Mouse (Mus musculus): ENCODE data around the gene Tnfsfm13. TPM values are rescaled to one million over a fixed set of nuclear protein-coding genes. Genes with fewer than 3 reads are reported as not detected.
A peak's percentile ranks its signal among the peaks of the same experiment; 100 is the strongest.

The Tnfsfm13 gene
- polyA plus RNA-seq, 1 experiment from 2014 or later, result 1.1 TPM

DNA sequence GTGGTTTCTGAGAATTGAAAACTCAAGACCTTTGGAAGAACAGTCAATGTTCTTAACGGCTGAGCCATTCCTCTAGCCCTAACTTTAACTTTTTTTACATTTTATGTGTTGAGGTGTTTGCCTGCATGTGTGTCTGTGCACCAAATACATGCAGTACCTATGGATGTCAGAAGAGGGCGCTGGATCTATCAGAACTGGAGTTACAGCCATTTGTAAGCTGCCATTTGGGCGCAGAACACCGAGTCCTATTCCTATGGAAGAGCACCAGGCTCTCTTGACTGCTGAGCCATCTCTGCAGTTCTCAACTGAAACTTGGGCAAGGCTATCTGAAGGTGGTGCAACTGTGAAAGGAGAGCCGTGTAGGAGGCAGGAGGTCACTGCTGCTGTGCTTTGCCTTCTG is 2.7 kb upstream of the Tnfsfm13 start:
- Histone ChIP-seq H3K27ac (ENCODE audit: low read depth, low read length) (no peak overlapping the region), H3K9ac (ENCODE audit: low read depth, low read length) (no peak overlapping the region), H3K4me1 (replicated peaks; ENCODE audit: control insufficient read depth, insufficient read depth, low read length) (peaks cover 7% of the 10 kb centered on the region), H3K36me3 (ENCODE audit: control insufficient read depth, insufficient read depth, low read length) (no peaks in the 10 kb centered on the region), H3K27me3 (ENCODE audit: control insufficient read depth, insufficient read depth, low read length) (no peaks in the 10 kb centered on the region), H3K9me3 (ENCODE audit: control insufficient read depth, low read length) (no peaks in the 10 kb centered on the region), H3K4me2 (replicated peaks; ENCODE audit: low read depth, low read length) (no peak overlapping the region), H3K4me3 (ENCODE audit: low read depth, low read length) (no peak overlapping the region)
- ATAC-seq (ENCODE audit: low FRiP score) (no peak), DNase-seq (ENCODE audit: low spot score) (no peak)
- 78% methylated on average over 5 of the region's 5 CpGs for WGBS

DNA sequence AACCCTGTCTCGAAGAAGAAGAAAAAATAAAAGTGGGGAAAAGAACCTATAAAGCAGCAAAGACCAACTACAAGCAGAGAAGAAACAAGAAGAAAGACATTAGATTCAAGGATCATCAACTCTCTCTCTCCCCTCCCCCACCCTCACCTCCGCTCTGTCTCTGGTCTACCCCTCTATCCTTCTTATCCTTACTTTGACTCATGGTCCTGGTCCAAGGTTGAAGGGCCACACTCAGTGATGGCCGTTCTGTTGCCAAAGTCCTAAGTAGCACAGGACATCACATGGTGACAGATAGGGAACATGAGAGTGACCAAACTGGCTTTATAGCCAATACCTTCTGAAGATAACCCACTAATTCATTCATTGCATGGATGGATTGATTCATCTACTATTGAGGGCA is 1.5 kb upstream of the Tnfsfm13 start:
- no peak overlapping the region for H3K4me3 ChIP-seq (ENCODE audit: low read depth, low read length)
- 96% methylated on average over 3 of the region's 3 CpGs for WGBS
- H3K9me3 ChIP-seq (ENCODE audit: control insufficient read depth, low read length), result no peaks in the 10 kb centered on the region
- no peak overlapping the region for H3K9ac ChIP-seq (ENCODE audit: low read depth, low read length)
- no peaks in the 10 kb centered on the region for H3K36me3 ChIP-seq (ENCODE audit: control insufficient read depth, insufficient read depth, low read length)
- no peaks in the 10 kb centered on the region for H3K27me3 ChIP-seq (ENCODE audit: control insufficient read depth, insufficient read depth, low read length)
- no peak overlapping the region for H3K4me2 ChIP-seq (replicated peaks; ENCODE audit: low read depth, low read length)
- H3K4me1 ChIP-seq (replicated peaks; ENCODE audit: control insufficient read depth, insufficient read depth, low read length), result peaks cover 7% of the 10 kb centered on the region
- ATAC-seq (ENCODE audit: low FRiP score), result no peak
- H3K27ac ChIP-seq (ENCODE audit: low read depth, low read length), result no peak overlapping the region
- no peak for DNase-seq (ENCODE audit: low spot score)

DNA sequence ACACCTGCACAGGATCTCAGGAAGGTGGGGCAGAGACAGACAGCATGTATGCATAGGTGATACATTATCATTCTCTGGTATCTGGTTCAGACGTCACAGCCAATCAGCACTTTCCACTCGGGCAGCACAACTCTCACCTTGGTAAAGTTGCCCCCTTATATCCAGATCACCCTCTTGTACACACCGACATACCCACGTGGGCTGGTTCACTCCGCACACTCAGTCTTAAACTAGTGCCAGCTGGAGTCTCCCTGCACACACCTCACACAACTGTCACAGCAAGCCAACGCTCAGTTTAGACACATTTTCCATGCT is 895 bp downstream of the Tnfsfm13 start:
- Histone ChIP-seq H3K9me3 (ENCODE audit: control insufficient read depth, low read length) (no peaks in the 10 kb centered on the region), H3K27ac (ENCODE audit: low read depth, low read length) (no peak overlapping the region), H3K36me3 (ENCODE audit: control insufficient read depth, insufficient read depth, low read length) (no peaks in the 10 kb centered on the region), H3K27me3 (ENCODE audit: control insufficient read depth, insufficient read depth, low read length) (no peaks in the 10 kb centered on the region), H3K9ac (ENCODE audit: low read depth, low read length) (peak overlapping the region; percentile 79; the same call in 1 of the 2 replicates), H3K4me3 (ENCODE audit: low read depth, low read length) (peak overlapping the region; percentile 39; the same call in 1 of the 2 replicates), H3K4me1 (replicated peaks; ENCODE audit: control insufficient read depth, insufficient read depth, low read length) (peaks cover 7% of the 10 kb centered on the region), H3K4me2 (replicated peaks; ENCODE audit: low read depth, low read length) (peak overlapping the region; percentile 93)
- 25% methylated on average over 6 of the region's 6 CpGs for WGBS
- DNase-seq (ENCODE audit: low spot score), result no peak
- ATAC-seq (ENCODE audit: low FRiP score), result no peak

DNA sequence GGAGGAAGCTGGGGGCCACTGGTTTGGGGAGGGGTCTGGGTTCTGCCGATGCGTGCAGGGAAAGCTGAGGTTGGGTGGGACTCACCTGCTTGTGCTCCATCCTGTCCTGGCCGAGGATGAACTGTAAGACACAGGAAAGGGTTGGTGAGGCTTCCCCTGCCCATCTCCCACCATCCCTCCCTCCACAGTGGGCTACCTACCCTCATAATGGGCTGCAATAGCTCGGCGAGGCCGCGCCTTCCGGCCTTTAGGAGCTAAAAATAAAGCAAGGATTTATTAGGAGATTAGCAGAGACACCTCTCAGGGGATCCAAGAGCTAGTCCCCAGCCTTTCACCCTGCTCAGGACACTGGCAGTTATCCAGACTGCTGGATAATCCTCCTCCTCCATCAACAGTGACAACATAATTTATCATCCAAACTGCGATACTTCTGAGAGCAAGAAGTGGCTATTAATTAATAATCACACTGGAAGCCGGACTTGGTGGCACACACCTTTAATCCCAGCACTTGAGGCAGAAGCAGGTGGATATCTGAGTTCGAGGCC is 2.4 kb downstream of the Tnfsfm13 start:
- DNase-seq (ENCODE audit: low spot score) (no peak), ATAC-seq (ENCODE audit: low FRiP score) (no peak)
- no peak overlapping the region for H3K4me2 ChIP-seq (replicated peaks; ENCODE audit: low read depth, low read length)
- 0 out of 2 replicates have a peak overlapping the region, but pooled peaks have one; percentile 11 for H3K9ac ChIP-seq (ENCODE audit: low read depth, low read length)
- H3K27ac ChIP-seq (ENCODE audit: low read depth, low read length), result no peak overlapping the region
- no peaks in the 10 kb centered on the region for H3K27me3 ChIP-seq (ENCODE audit: control insufficient read depth, insufficient read depth, low read length)
- WGBS, result 74% methylated on average over 11 of the region's 11 CpGs
- H3K4me3 ChIP-seq (ENCODE audit: low read depth, low read length), result no peak overlapping the region
- H3K36me3 ChIP-seq (ENCODE audit: control insufficient read depth, insufficient read depth, low read length), result no peaks in the 10 kb centered on the region
- peaks cover 7% of the 10 kb centered on the region for H3K4me1 ChIP-seq (replicated peaks; ENCODE audit: control insufficient read depth, insufficient read depth, low read length)
- no peaks in the 10 kb centered on the region for H3K9me3 ChIP-seq (ENCODE audit: control insufficient read depth, low read length)

DNA sequence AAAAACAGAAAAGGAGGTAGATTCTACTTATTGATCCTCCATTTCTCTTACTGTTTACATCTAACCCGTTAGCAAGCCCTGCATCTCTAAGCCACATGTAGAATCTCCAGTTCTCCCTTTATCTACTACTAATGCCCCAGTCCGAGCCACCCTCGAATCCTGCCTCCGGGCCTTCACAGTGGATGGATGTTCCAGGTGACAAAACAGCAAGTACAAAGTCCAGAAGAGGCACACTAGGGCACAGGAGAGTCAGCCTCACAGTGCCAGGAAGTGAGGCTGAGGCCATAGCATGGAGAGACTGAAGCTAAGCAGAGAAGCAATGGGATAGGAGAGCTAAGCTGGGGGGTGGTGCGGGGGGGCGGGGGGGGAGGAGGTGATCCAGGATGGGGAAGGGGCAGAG is 3.0 kb downstream of the Tnfsfm13 start:
- ATAC-seq (ENCODE audit: low FRiP score) (no peak), DNase-seq (ENCODE audit: low spot score) (no peak)
- WGBS, result 80% methylated on average over 6 of the region's 6 CpGs
- H3K4me3 ChIP-seq (ENCODE audit: low read depth, low read length), result no peak overlapping the region
- no peak overlapping the region for H3K27ac ChIP-seq (ENCODE audit: low read depth, low read length)
- no peak overlapping the region for H3K9ac ChIP-seq (ENCODE audit: low read depth, low read length)
- peaks cover 7% of the 10 kb centered on the region for H3K4me1 ChIP-seq (replicated peaks; ENCODE audit: control insufficient read depth, insufficient read depth, low read length)
- H3K4me2 ChIP-seq (replicated peaks; ENCODE audit: low read depth, low read length), result no peak overlapping the region
- H3K27me3 ChIP-seq (ENCODE audit: control insufficient read depth, insufficient read depth, low read length), result no peaks in the 10 kb centered on the region
- no peaks in the 10 kb centered on the region for H3K36me3 ChIP-seq (ENCODE audit: control insufficient read depth, insufficient read depth, low read length)
- H3K9me3 ChIP-seq (ENCODE audit: control insufficient read depth, low read length), result no peaks in the 10 kb centered on the region

DNA sequence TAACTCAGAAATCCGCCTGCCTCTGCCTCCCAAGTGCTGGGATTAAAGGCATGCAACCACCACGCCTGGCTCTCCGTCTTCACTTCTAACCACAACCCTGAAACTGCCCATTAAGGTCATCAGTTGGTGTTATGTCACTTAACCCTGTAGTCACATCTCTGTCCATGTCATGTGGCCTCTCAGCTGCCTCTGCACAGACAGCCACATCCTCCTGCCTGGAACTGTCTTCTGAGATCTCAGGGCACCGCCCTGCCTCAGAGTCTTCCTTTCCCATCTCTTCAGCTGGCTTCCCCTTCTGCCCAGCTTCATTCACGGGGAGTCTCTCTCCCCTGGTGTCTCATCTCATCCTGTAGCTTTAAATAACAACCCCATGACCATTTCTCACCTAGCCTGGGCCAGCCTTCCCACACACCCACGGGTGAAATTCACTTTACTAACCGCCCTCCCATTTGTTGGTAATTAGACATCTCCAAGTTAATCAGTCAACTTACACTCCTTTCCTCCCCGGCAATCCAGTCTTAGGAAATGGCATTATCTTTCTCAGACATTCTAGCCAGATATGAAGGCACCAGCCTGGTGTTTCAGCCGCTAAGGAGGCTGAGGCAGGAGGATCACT is 3.6 kb downstream of the Tnfsfm13 start:
- ATAC-seq (ENCODE audit: low FRiP score) (no peak), DNase-seq (ENCODE audit: low spot score) (no peak)
- Histone ChIP-seq H3K9me3 (ENCODE audit: control insufficient read depth, low read length) (no peaks in the 10 kb centered on the region), H3K4me2 (replicated peaks; ENCODE audit: low read depth, low read length) (no peak overlapping the region), H3K4me1 (replicated peaks; ENCODE audit: control insufficient read depth, insufficient read depth, low read length) (peaks cover 7% of the 10 kb centered on the region), H3K27ac (ENCODE audit: low read depth, low read length) (no peak overlapping the region), H3K36me3 (ENCODE audit: control insufficient read depth, insufficient read depth, low read length) (no peaks in the 10 kb centered on the region), H3K4me3 (ENCODE audit: low read depth, low read length) (no peak overlapping the region), H3K9ac (ENCODE audit: low read depth, low read length) (no peak overlapping the region), H3K27me3 (ENCODE audit: control insufficient read depth, insufficient read depth, low read length) (no peaks in the 10 kb centered on the region)
- 82% methylated on average over 9 of the region's 9 CpGs for WGBS

DNA sequence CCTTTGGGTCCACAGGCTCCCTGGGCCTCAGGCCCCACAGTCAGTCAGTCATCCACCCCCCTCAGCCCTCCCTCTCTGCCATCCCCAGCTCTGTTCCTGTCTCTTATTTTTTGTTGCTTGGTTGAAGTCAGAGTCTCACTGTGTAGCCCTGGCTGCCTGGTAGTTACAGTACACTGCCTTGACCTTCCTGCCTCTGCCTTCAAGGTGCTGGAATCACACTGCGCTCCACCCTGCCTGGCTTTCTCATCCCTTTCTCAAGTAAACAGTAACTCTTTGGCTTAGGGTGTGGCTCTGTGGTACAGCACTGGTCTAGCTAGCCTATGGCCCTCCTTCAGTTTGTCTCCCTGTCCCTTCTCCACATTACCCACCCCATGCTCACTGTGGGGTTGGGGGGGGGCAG is 6.0 kb downstream of the Tnfsfm13 start:
- H3K27ac ChIP-seq (ENCODE audit: low read depth, low read length), result no peak overlapping the region
- no peak for DNase-seq (ENCODE audit: low spot score)
- 92% methylated on average over 1 of the region's 1 CpGs for WGBS
- H3K4me2 ChIP-seq (replicated peaks; ENCODE audit: low read depth, low read length), result no peak overlapping the region
- ATAC-seq (ENCODE audit: low FRiP score), result no peak
- H3K4me3 ChIP-seq (ENCODE audit: low read depth, low read length), result no peak overlapping the region
- no peak overlapping the region for H3K9ac ChIP-seq (ENCODE audit: low read depth, low read length)
- no peaks in the 10 kb centered on the region for H3K27me3 ChIP-seq (ENCODE audit: control insufficient read depth, insufficient read depth, low read length)
- H3K9me3 ChIP-seq (ENCODE audit: control insufficient read depth, low read length), result no peaks in the 10 kb centered on the region
- H3K36me3 ChIP-seq (ENCODE audit: control insufficient read depth, insufficient read depth, low read length), result no peaks in the 10 kb centered on the region
- H3K4me1 ChIP-seq (replicated peaks; ENCODE audit: control insufficient read depth, insufficient read depth, low read length), result no peaks in the 10 kb centered on the region

DNA sequence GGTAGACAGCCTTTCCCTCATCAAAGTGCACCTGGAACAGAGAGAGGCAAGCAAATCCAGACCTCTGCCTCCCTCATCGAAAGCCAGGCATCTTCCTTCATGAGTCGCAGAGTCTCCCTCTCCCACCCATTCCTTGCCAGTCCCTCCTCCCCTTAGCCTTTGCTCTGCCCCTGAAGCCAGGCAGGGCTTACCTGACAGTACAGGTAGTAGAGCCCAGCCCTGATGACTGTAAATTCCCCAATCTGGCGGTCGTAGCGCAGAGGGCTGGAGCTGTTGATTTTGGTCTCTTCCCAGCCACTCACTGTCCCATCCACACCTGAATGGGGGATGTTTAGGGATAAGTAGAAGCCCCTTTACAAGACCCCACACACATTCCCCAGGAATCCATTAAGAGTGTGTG is 8.8 kb downstream of the Tnfsfm13 start:
- ATAC-seq (ENCODE audit: low FRiP score), result no peak
- H3K4me2 ChIP-seq (replicated peaks; ENCODE audit: low read depth, low read length), result no peak overlapping the region
- no peaks in the 10 kb centered on the region for H3K36me3 ChIP-seq (ENCODE audit: control insufficient read depth, insufficient read depth, low read length)
- no peaks in the 10 kb centered on the region for H3K9me3 ChIP-seq (ENCODE audit: control insufficient read depth, low read length)
- no peak for DNase-seq (ENCODE audit: low spot score)
- 51% methylated on average over 5 of the region's 5 CpGs for WGBS
- no peak overlapping the region for H3K9ac ChIP-seq (ENCODE audit: low read depth, low read length)
- no peaks in the 10 kb centered on the region for H3K27me3 ChIP-seq (ENCODE audit: control insufficient read depth, insufficient read depth, low read length)
- no peak overlapping the region for H3K27ac ChIP-seq (ENCODE audit: low read depth, low read length)
- no peak overlapping the region for H3K4me3 ChIP-seq (ENCODE audit: low read depth, low read length)
- H3K4me1 ChIP-seq (replicated peaks; ENCODE audit: control insufficient read depth, insufficient read depth, low read length), result no peaks in the 10 kb centered on the region

DNA sequence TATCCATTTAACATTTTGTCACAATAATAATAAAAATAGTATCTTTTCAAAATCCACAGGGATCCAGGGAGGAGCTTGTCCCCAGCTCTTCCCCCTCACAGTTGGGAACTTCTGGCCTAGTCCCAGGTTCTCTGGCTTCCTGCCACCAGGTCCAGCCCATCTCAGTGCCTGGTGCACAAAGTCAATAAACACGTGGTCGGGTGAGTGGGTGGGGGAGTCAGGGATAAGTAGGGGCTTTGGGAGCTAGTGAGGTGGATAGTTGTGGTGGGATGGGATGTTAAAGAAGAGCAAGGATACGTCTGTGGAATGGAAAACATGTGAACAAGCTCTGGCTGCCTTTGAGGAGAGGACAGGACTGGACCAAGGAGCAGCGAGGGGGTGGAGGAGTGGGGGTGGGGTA is 9.5 kb downstream of the Tnfsfm13 start:
- no peak overlapping the region for H3K4me3 ChIP-seq (ENCODE audit: low read depth, low read length)
- ATAC-seq (ENCODE audit: low FRiP score) (no peak), DNase-seq (ENCODE audit: low spot score) (no peak)
- no peaks in the 10 kb centered on the region for H3K27me3 ChIP-seq (ENCODE audit: control insufficient read depth, insufficient read depth, low read length)
- no peaks in the 10 kb centered on the region for H3K4me1 ChIP-seq (replicated peaks; ENCODE audit: control insufficient read depth, insufficient read depth, low read length)
- no peaks in the 10 kb centered on the region for H3K36me3 ChIP-seq (ENCODE audit: control insufficient read depth, insufficient read depth, low read length)
- no peak overlapping the region for H3K9ac ChIP-seq (ENCODE audit: low read depth, low read length)
- WGBS, result 15% methylated on average over 4 of the region's 4 CpGs
- H3K4me2 ChIP-seq (replicated peaks; ENCODE audit: low read depth, low read length), result no peak overlapping the region
- no peak overlapping the region for H3K27ac ChIP-seq (ENCODE audit: low read depth, low read length)
- H3K9me3 ChIP-seq (ENCODE audit: control insufficient read depth, low read length), result no peaks in the 10 kb centered on the region

Data from hindbrain, embryonic 11.5 days (tissue).